In the genomic region with DNA sequence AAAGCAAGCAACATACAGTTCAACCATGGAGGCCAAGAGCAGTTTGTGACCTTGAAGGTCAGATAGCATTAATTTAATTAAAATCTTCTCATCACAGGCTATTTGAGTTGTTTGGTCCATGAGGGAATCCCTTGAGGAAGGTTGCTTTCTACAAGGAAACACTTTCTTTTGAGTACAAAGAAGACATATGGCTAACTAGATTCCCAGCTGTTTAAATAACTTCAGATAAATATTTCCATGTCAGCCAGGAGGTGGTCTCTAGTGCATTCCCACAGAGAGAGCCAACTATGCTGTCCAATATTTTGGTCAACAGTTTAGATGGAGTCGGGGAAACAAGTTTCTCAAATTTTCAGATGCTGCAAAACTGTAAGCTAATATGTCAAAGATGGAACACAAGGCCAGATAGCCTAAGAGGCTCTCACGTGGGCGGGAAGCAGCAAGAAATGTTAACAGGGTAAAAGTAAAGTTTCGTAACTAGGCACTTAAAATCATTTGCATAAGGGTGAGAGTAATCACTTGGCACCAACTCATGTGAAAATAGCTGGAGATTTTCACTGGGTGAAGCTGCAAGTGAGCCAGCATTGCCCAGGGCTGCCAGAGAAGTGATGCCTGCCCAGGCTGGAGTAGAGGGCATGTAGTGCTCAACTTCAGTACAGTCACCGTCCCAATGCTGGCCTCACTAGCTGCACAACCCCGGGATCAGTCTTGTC, we compare ENCODE assay signal across 16 mouse cellular contexts. TPM values are rescaled to one million over a fixed set of nuclear protein-coding genes. Genes with fewer than 3 reads are reported as not detected.
DNase-seq lines count a peak whose midpoint lies in the region; ATAC-seq and TF ChIP-seq lines count a peak whose summit lies in the region.
"Had no signal": no experiment of that assay in that cellular context is flagged by ENCODE, and none has a peak within 500 bp of the region (broad histone marks: within the 10 kb centered on the region; RNA-seq: fewer than 3 reads in every experiment).

No protein-coding gene starts in this region.

- WGBS in kidney, adult 2 months: 67% methylated on average over 6 of the region's 6 CpGs
- WGBS in heart, embryonic 15.5 days: 68% methylated on average over 6 of the region's 6 CpGs
- WGBS in intestine, embryonic 15.5 days: 64% methylated on average over 6 of the region's 6 CpGs
- 89% methylated on average over 6 of the region's 6 CpGs for WGBS in forebrain, embryonic 16.5 days

- H3K36me3 ChIP-seq in kidney, adult 2 months (ENCODE audit: control insufficient read depth, insufficient read depth, low read length): no peaks in the 10 kb centered on the region
- no peaks in the 10 kb centered on the region for H3K36me3 ChIP-seq in heart, embryonic 15.5 days
- H3K36me3 ChIP-seq in intestine, embryonic 15.5 days: no peaks in the 10 kb centered on the region
- no peaks in the 10 kb centered on the region for H3K36me3 ChIP-seq in forebrain, embryonic 16.5 days (ENCODE audit: control insufficient read depth, insufficient read depth)
- H3K36me3 ChIP-seq: forebrain, embryonic 12.5 days; liver, embryonic 12.5 days; midbrain, embryonic 13.5 days had no signal

- no peaks in the 10 kb centered on the region for H3K27me3 ChIP-seq in kidney, adult 2 months (replicated peaks; ENCODE audit: control insufficient read depth, insufficient read depth, low read length)
- H3K27me3 ChIP-seq in heart, embryonic 15.5 days: no peaks in the 10 kb centered on the region
- no peaks in the 10 kb centered on the region for H3K27me3 ChIP-seq in intestine, embryonic 15.5 days (replicated peaks)
- H3K27me3 ChIP-seq in forebrain, embryonic 16.5 days (replicated peaks; ENCODE audit: control insufficient read depth, insufficient read depth, low read length): no peaks in the 10 kb centered on the region
- H3K27me3 ChIP-seq: forebrain, embryonic 12.5 days; liver, embryonic 12.5 days; midbrain, embryonic 13.5 days had no signal

- H3K4me3 ChIP-seq in kidney, adult 2 months (ENCODE audit: insufficient read depth, low read depth, low read length): no peak overlapping the region
- no peak overlapping the region for H3K4me3 ChIP-seq in heart, embryonic 15.5 days
- H3K4me3 ChIP-seq in intestine, embryonic 15.5 days (replicated peaks): no peak overlapping the region
- no peak overlapping the region for H3K4me3 ChIP-seq in forebrain, embryonic 16.5 days (replicated peaks; ENCODE audit: low read length)
- H3K4me3 ChIP-seq: forebrain, embryonic 12.5 days; liver, embryonic 12.5 days; midbrain, embryonic 13.5 days had no signal

- peak; percentile 75 for DNase-seq in kidney, adult 2 months
- DNase-seq in kidney, postnatal 10 days: no peak
- DNase-seq in lung, postnatal 36 days: peak; percentile 63
- DNase-seq in frontal cortex, postnatal 10 days (ENCODE audit: low spot score in 2 of 2): no peak
- DNase-seq in Muller cell, postnatal 12 days (ENCODE audit: inconsistent ontology term): no peak
- DNase-seq: embryo, embryonic 11 days; right cerebral cortex, postnatal 25 days had no signal

- no peak for ATAC-seq in heart, embryonic 15.5 days (replicated peaks; ENCODE audit: insufficient number of reproducible peaks, insufficient read depth, low FRiP score, low read depth)
- ATAC-seq in intestine, embryonic 15.5 days: peak; percentile 65
- no peak for ATAC-seq in forebrain, embryonic 16.5 days
- ATAC-seq: liver, embryonic 12.5 days; midbrain, embryonic 13.5 days had no signal

- TF ChIP-seq CTCF in kidney, adult 2 months (conservative IDR thresholded peaks at IDR 0.05; ENCODE audit: insufficient read depth, insufficient read length, low read depth, low read length): no peak

- no peak for TF ChIP-seq POLR2A in kidney, adult 2 months (IDR thresholded peaks at IDR 0.05; ENCODE audit: low read depth, low read length)

- no peak overlapping the region for H3K4me2 ChIP-seq in heart, embryonic 15.5 days
- no peak overlapping the region for H3K4me2 ChIP-seq in intestine, embryonic 15.5 days (replicated peaks)
- no peak overlapping the region for H3K4me2 ChIP-seq in forebrain, embryonic 16.5 days (ENCODE audit: low read length)
- H3K4me2 ChIP-seq: forebrain, embryonic 12.5 days; liver, embryonic 12.5 days; midbrain, embryonic 13.5 days had no signal

- H3K27ac ChIP-seq in kidney, adult 2 months (ENCODE audit: insufficient read depth, low read depth, low read length): no peak overlapping the region
- peak overlapping the region; percentile 11; the same call in 1 of the 2 replicates for H3K27ac ChIP-seq in heart, embryonic 15.5 days
- peak overlapping the region; percentile 74; the same call in 1 of the 2 replicates for H3K27ac ChIP-seq in intestine, embryonic 15.5 days
- no peak overlapping the region for H3K27ac ChIP-seq in forebrain, embryonic 16.5 days (ENCODE audit: low read length)
- H3K27ac ChIP-seq: forebrain, embryonic 12.5 days; liver, embryonic 12.5 days; midbrain, embryonic 13.5 days had no signal

- no peaks in the 10 kb centered on the region for H3K4me1 ChIP-seq in kidney, adult 2 months (ENCODE audit: control insufficient read depth, insufficient read depth, low read length)
- H3K4me1 ChIP-seq in heart, embryonic 15.5 days (replicated peaks): peaks cover 8% of the 10 kb centered on the region
- 0 out of 2 replicates have a peak, but pooled peaks cover 4% of the 10 kb centered on the region for H3K4me1 ChIP-seq in intestine, embryonic 15.5 days (replicated peaks)
- H3K4me1 ChIP-seq in forebrain, embryonic 16.5 days (replicated peaks; ENCODE audit: control insufficient read depth, insufficient read depth, low read length): peaks cover 3% of the 10 kb centered on the region; the same call in 1 of the 2 replicates
- H3K4me1 ChIP-seq: forebrain, embryonic 12.5 days; liver, embryonic 12.5 days had no signal

- H3K9ac ChIP-seq in heart, embryonic 15.5 days: no peak overlapping the region
- no peak overlapping the region for H3K9ac ChIP-seq in intestine, embryonic 15.5 days
- H3K9ac ChIP-seq in forebrain, embryonic 16.5 days (replicated peaks; ENCODE audit: low read depth, low read length): no peak overlapping the region
- H3K9ac ChIP-seq: forebrain, embryonic 12.5 days; liver, embryonic 12.5 days; midbrain, embryonic 13.5 days had no signal

- H3K9me3 ChIP-seq in heart, embryonic 15.5 days (replicated peaks): no peaks in the 10 kb centered on the region
- no peaks in the 10 kb centered on the region for H3K9me3 ChIP-seq in intestine, embryonic 15.5 days
- H3K9me3 ChIP-seq in forebrain, embryonic 16.5 days (ENCODE audit: control insufficient read depth, low read length): no peaks in the 10 kb centered on the region
- H3K9me3 ChIP-seq: forebrain, embryonic 12.5 days; liver, embryonic 12.5 days; midbrain, embryonic 13.5 days had no signal

RNA-seq across cellular contexts. Expression of gene Gm6993, which starts 36.7 kb away (rescaled TPM):
- not detected in 2 replicates for polyA plus RNA-seq in kidney, adult 2 months (2012; rRNA removed)
- polyA plus RNA-seq in heart, embryonic 15.5 days (2015; fragmentation: Nextera tagmentation; extraction: Ambion mirVana): not detected in 2 replicates
- not detected in 2 replicates for polyA plus RNA-seq in intestine, embryonic 15.5 days (2015; fragmentation: Nextera tagmentation; extraction: Ambion mirVana)
- polyA plus RNA-seq in forebrain, embryonic 16.5 days (2015; fragmentation: Nextera tagmentation; extraction: Ambion mirVana): not detected in 2 replicates
- polyA plus RNA-seq: forebrain, embryonic 12.5 days; heart, embryonic 14.5 days; large intestine, adult 2 months; liver, embryonic 12.5 days; midbrain, embryonic 13.5 days; neural tube, embryonic 14.5 days had no signal

Comparison
In these comparisons a context has a peak if more than half of its experiments do, and no peak if none do; other contexts are left out.
1. DNase-seq: peak in kidney, adult 2 months (single experiment) and lung, postnatal 36 days (single experiment); none in kidney, postnatal 10 days (single experiment), frontal cortex, postnatal 10 days (0 of 2) and Muller cell, postnatal 12 days (single experiment).
2. H3K27ac ChIP-seq: peak in heart, embryonic 15.5 days (single experiment) and intestine, embryonic 15.5 days (single experiment); none in kidney, adult 2 months (single experiment) and forebrain, embryonic 16.5 days (single experiment).